Mouse (Mus musculus): ENCODE data around the gene Dcaf15.

The Dcaf15 gene

DNA sequence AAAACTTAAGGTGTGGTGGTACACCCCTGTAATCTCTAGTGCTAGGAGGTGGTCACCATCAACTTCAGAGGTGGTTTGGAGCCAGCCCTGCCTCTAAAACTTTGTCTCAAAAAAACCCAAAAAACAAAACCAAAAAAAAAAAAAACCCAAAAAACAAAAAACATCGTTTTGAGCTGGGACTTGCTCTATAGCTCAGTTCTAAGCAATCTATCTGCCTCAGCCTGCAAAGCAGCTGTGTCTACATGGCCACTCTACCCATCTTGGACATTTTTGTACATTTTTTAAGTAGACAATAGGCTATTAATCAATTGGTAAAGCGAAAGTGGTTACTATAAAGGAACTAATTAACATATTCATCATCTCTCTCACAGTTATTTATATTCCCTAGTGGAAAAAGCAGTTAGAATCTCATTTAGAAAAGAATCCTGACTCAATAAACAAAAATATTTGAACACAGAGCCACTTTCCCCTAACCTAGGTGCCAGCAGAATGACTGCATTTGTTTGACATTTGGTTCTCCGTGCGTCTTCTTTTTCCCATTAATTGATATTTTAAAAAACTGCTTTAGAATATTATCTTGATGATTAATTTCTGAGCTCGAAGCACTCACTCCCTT, 39.0 kb downstream of the Dcaf15 start:
- no peak for DNase-seq

DNA sequence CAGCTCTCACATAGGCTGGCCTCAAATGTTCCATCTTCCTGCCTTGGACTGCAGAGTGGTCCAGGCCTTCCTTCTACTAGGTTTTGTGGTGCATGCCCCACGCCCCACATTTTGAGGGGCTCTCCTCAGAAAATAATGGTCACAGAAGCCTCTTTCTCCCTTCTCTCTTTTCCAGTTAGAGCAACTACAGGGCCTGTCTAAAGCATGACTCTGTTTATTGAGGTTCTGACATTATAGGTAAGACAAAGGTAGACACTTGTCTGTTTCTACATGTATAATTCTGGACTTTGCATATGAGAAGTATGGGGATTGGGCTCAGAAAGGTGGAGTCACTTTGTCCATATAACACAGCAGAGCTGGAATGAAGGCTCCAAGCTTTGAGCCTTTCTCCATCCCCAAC, 39.5 kb downstream of the Dcaf15 start, which contains the start of gene Gm10643:
Gene Gm10643, minus strand, starts transcription at position 101 of the 400 bp plus-strand sequence.
- no peak for DNase-seq

DNA sequence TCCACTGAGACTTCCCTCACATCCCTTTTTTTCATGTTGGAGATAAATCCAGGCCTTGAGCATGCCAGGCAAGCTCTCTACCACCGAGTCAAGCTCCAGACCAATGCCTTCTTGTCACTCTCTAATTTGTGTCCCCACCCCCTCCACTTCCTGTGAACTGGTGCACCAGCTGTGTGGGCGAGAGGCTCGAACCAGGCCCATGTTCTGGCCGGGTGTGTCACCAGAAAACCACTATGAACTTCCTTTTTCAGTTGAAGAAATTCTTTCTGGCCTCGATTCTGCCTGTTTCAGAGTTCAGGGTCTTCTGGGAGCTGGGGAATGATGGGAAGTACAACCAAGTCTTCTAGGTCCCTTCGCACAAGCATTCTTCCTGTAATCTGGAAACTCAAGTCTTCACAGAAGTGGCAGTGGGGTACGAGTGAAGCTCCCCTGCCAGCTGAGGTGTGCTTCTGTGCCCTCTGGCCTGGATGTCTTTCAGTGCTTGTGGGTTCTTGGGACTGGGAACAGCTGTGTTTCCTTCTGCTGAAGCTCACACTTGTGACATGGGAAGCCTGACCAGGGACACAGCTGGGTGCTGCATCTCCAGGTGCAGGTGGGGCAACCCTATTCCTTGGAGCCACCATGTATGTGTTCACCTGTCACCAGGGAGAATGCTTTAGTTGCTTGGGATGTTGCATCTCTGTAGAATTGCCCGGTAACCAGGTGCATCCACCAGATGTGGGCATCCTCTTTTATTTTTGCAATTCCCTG, 40.5 kb downstream of the Dcaf15 start:
- no peak for DNase-seq

DNA sequence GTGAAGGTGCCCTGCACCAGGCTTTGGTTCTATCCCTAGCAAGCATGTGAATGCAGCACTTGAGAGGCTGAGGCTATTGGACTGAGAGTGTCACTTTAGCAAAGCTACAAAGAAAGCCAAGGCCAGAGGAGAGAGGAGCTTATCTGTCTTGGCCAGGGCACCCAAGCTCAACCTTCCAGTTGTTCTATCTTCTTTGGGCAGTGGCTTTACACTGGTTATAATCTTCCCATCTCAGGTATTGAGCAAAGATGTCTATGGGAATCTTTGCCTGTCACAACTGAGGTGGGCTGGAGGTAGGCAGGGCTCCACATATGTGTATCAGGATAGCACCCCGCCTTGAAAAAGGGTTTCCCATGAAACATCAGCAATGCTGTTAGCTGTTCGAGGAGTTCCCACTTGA, 44.3 kb downstream of the Dcaf15 start:
- DNase-seq: no peak

DNA sequence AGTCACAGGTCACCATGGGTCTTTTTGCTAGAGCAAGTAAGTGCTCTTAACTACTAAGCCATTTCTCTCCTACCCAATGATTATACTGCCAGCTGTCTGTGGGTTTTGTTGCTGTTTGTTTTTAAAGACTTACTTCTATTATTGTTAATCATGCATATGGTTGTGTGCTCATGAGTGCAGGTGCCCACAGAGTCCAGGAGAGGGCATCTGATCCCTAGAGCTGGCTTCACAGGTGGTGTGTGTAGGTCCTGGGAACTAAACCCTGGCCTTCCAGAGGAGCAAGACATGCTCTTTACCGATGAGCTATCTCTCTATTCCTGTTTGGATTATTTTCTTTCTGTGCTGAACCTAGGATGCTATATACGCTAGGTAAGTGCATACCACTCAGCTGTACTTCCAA, 45.3 kb downstream of the Dcaf15 start:
- no peak for DNase-seq

DNA sequence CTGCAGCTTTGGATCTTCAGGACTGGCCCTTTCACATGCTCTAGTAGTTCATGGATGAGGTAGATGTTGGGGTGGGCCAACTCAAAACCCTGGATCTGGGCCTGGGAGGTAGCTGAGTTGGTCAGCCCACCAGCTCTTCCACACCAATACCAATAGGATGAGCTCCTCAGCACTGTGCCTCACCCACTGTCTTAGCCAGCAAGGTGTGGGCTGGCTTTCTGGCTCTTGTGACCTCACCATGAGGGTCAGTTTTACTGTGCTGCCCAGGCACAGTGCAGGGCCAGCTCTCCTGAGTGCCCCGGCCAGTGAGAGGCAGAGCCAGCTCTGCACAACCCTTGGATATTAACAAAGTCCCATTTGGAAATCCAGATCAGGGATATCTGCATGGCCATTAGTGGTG, 46.7 kb downstream of the Dcaf15 start:
- DNase-seq: no peak

DNA sequence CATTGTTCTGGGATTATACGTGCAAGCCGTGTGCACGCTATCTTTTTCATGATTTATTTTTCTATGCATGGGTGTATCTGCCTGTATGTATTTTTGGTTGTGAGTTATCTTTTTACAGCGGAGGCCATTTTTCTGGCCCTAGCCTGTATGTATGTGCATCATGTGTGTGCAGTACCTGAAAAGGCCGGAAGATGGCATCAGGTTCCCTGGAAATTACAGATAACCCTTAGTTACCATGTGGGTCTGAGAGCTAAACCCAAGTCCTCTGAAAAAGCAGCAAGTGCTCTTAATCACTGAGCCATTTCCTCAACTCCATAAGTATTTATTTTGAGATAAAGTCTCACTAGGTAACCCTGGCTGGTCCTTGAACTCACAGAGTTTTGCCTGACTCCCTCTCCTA, 51.3 kb downstream of the Dcaf15 start:
- DNase-seq: no peak

DNA sequence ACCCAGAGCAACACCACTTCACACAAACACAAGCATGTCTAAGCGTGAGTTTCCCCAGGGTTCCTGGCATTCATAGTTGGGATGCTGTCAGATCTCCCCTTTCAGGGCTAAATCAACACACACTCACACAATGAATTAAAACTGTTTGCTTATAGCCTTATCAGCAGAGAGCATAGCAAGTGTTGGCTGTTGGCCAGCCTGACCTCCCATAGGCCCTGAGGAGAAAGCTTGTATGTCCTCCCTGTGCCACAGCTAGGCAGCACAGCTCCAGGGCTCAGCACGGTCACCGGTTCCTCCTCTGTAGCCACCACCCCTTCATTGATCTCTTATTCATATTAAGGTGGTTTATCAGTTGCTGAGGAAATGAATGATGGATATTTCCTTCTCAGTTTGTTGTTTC, 51.8 kb downstream of the Dcaf15 start:
- DNase-seq: no peak

DNA sequence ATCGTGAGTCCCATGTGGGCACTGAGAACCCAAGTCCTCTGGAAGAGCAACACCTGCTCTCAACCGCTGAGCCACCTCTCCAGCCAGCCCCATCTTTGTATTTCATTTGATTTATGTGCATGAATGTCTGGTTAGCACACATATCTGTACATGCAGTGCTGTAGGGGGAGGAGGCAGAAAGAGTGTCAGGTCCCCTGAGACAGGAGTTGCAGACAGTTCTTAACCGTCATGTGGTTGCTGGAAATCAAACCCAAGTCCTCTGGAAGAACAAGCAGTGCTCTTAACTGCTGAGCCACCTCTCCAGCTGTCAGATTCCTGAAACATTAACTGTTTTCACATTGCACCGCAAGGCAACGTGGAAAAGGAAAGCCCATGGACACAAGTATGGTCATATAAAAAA, 56.4 kb downstream of the Dcaf15 start:
- DNase-seq: no peak

All from right cerebral cortex, postnatal 25 days (tissue).